In genomic region chr8:120143911-120144651, GRCm38 (mm10) we compare ENCODE assay signal across 9 mouse cellular contexts. TPM values are rescaled to one million over a fixed set of nuclear protein-coding genes. Genes with fewer than 3 reads are reported as not detected.
DNase-seq lines count a peak whose midpoint lies in the region; ATAC-seq and TF ChIP-seq lines count a peak whose summit lies in the region.
"Had no signal": no experiment of that assay in that cellular context is flagged by ENCODE, and none has a peak within 500 bp of the region (broad histone marks: within the 10 kb centered on the region; RNA-seq: fewer than 3 reads in every experiment).

No protein-coding gene starts in this region.

- no peak for ATAC-seq in heart, embryonic 12.5 days (ENCODE audit: insufficient number of reproducible peaks, low FRiP score)
- ATAC-seq in hindbrain, postnatal 0 days = peak; percentile 58
- peak; percentile 24; the same call in 1 of the 2 replicates for ATAC-seq in neural tube, embryonic 14.5 days (ENCODE audit: low read depth)
- ATAC-seq in CD4-positive, CD25-positive, alpha-beta regulatory T cell, adult 4 months = no peak

- no peak overlapping the region for H3K9ac ChIP-seq in heart, embryonic 12.5 days
- no peak overlapping the region; the same call in 1 of the 2 replicates for H3K9ac ChIP-seq in hindbrain, postnatal 0 days (replicated peaks; ENCODE audit: low read length)
- H3K9ac ChIP-seq in neural tube, embryonic 14.5 days (replicated peaks; ENCODE audit: low read depth, low read length) = no peak overlapping the region

- H3K9me3 ChIP-seq in heart, embryonic 12.5 days (replicated peaks) = no peaks in the 10 kb centered on the region
- H3K9me3 ChIP-seq in hindbrain, postnatal 0 days (ENCODE audit: low read length) = no peaks in the 10 kb centered on the region
- H3K9me3 ChIP-seq in neural tube, embryonic 14.5 days (ENCODE audit: control insufficient read depth, low read length) = no peaks in the 10 kb centered on the region

- peaks cover 47% of the 10 kb centered on the region for H3K4me1 ChIP-seq in heart, embryonic 12.5 days (replicated peaks)
- H3K4me1 ChIP-seq in hindbrain, postnatal 0 days (ENCODE audit: insufficient read depth, low read length) = peaks cover 18% of the 10 kb centered on the region
- H3K4me1 ChIP-seq in neural tube, embryonic 14.5 days (ENCODE audit: control insufficient read depth, insufficient read depth, low read length) = peaks cover 11% of the 10 kb centered on the region

- 58% methylated on average over 15 of the region's 15 CpGs for WGBS in heart, embryonic 12.5 days
- 39% methylated on average over 15 of the region's 15 CpGs for WGBS in hindbrain, postnatal 0 days
- 55% methylated on average over 15 of the region's 15 CpGs for WGBS in neural tube, embryonic 14.5 days

- H3K4me2 ChIP-seq in heart, embryonic 12.5 days = no peak overlapping the region
- no peak overlapping the region for H3K4me2 ChIP-seq in hindbrain, postnatal 0 days (ENCODE audit: low read depth, low read length)
- no peak overlapping the region for H3K4me2 ChIP-seq in neural tube, embryonic 14.5 days (ENCODE audit: low read depth, low read length)

- no peak for TF ChIP-seq CTCF in hindbrain, postnatal 0 days (IDR thresholded peaks at IDR 0.05; ENCODE audit: low read depth)

- peak; percentile 41 to 46 for DNase-seq in heart, postnatal 10 days
- peak; percentile 57 for DNase-seq in cerebellum, adult 8-10 months
- DNase-seq in hindbrain, postnatal 0 days (ENCODE audit: low spot score) = peak; percentile 48
- no peak for DNase-seq in spleen, postnatal 14 days (ENCODE audit: low spot score in 2 of 2)
- no peak for DNase-seq in yolk sac, embryonic 10.5 days (ENCODE audit: low spot score)

- H3K36me3 ChIP-seq in heart, embryonic 12.5 days = peaks cover 10% of the 10 kb centered on the region
- no peaks in the 10 kb centered on the region for H3K36me3 ChIP-seq in hindbrain, postnatal 0 days (ENCODE audit: insufficient read depth, low read length)
- H3K36me3 ChIP-seq in neural tube, embryonic 14.5 days (ENCODE audit: control insufficient read depth, insufficient read depth, low read length) = no peaks in the 10 kb centered on the region

- no peak overlapping the region for H3K27ac ChIP-seq in heart, embryonic 12.5 days (ENCODE audit: poor library complexity, severe bottlenecking)
- H3K27ac ChIP-seq in hindbrain, postnatal 0 days = peak overlapping the region; percentile 75
- no peak overlapping the region for H3K27ac ChIP-seq in neural tube, embryonic 14.5 days (ENCODE audit: low read depth, low read length)

- H3K4me3 ChIP-seq in heart, embryonic 12.5 days = no peak overlapping the region
- H3K4me3 ChIP-seq in hindbrain, postnatal 0 days (ENCODE audit: low read length) = no peak overlapping the region
- H3K4me3 ChIP-seq in neural tube, embryonic 14.5 days (ENCODE audit: low read depth, low read length) = no peak overlapping the region

- intact Hi-C loops in heart, postnatal 10 days (cut with DNase I) = no loop called here

- no peaks in the 10 kb centered on the region for H3K27me3 ChIP-seq in heart, embryonic 12.5 days (replicated peaks)
- H3K27me3 ChIP-seq in hindbrain, postnatal 0 days (ENCODE audit: insufficient read depth, low read length) = no peaks in the 10 kb centered on the region
- H3K27me3 ChIP-seq in neural tube, embryonic 14.5 days (ENCODE audit: control insufficient read depth, insufficient read depth, low read length) = no peaks in the 10 kb centered on the region

RNA-seq across cellular contexts. Expression of gene 6430548M08Rik, which starts 30.1 kb away (rescaled TPM):
- total RNA-seq in heart, postnatal 10 days (2021) = 10 to 100 TPM; 18.7 to 20.1 TPM
- polyA plus RNA-seq in heart, embryonic 12.5 days (2016; fragmentation: Nextera tagmentation; extraction: Ambion mirVana) = 13.8 and 14.4 TPM in 2 replicates
- total RNA-seq in hindbrain, postnatal 0 days (2014; rRNA removed) = 66.1 and 75.6 TPM in 2 replicates
- polyA plus RNA-seq in hindbrain, postnatal 0 days (2015; fragmentation: Nextera tagmentation; extraction: Ambion mirVana) = 33.9 and 35.6 TPM in 2 replicates
- 35.3 and 36.9 TPM in 2 replicates for polyA plus RNA-seq in neural tube, embryonic 14.5 days (2014; fragmentation: Nextera tagmentation; extraction: Ambion mirVana)
- polyA plus RNA-seq in CD4-positive, CD25-positive, alpha-beta regulatory T cell, adult 4 months (2017; shearing (Covaris generic)) = under 1 TPM in 1 of 2 experiments, not detected in 1; 0.20 TPM

RNA-seq across cellular contexts. Expression of gene Fam92b, which starts 33.2 kb away (rescaled TPM):
- not detected for total RNA-seq in heart, postnatal 10 days (2021)
- not detected in 2 replicates for polyA plus RNA-seq in heart, embryonic 12.5 days (2016; fragmentation: Nextera tagmentation; extraction: Ambion mirVana)
- total RNA-seq in hindbrain, postnatal 0 days (2014; rRNA removed) = 1.2 and 3.3 TPM in 2 replicates
- 1.6 and 2.0 TPM in 2 replicates for polyA plus RNA-seq in hindbrain, postnatal 0 days (2015; fragmentation: Nextera tagmentation; extraction: Ambion mirVana)
- polyA plus RNA-seq in neural tube, embryonic 14.5 days (2014; fragmentation: Nextera tagmentation; extraction: Ambion mirVana) = 1.7 TPM in 2 replicates
- polyA plus RNA-seq in CD4-positive, CD25-positive, alpha-beta regulatory T cell, adult 4 months (2017; shearing (Covaris generic)) = not detected
- total RNA-seq: common myeloid progenitor, adult 5-6 weeks had no signal

RNA-seq across cellular contexts. Expression of gene Zdhhc7, which starts 42.8 kb away (rescaled TPM):
- 10 to 100 TPM; 38.0 to 43.6 TPM for total RNA-seq in heart, postnatal 10 days (2021)
- 33.9 and 34.9 TPM in 2 replicates for polyA plus RNA-seq in heart, embryonic 12.5 days (2016; fragmentation: Nextera tagmentation; extraction: Ambion mirVana)
- 37.7 and 46.2 TPM in 2 replicates for total RNA-seq in hindbrain, postnatal 0 days (2014; rRNA removed)
- polyA plus RNA-seq in hindbrain, postnatal 0 days (2015; fragmentation: Nextera tagmentation; extraction: Ambion mirVana) = 25.3 and 26.6 TPM in 2 replicates
- 21.3 and 26.2 TPM in 2 replicates for polyA plus RNA-seq in neural tube, embryonic 14.5 days (2014; fragmentation: Nextera tagmentation; extraction: Ambion mirVana)
- 1 to 10 TPM; 4.9 to 5.4 TPM for polyA plus RNA-seq in CD4-positive, CD25-positive, alpha-beta regulatory T cell, adult 4 months (2017; shearing (Covaris generic))

Comparison
In these comparisons a context has a peak if more than half of its experiments do, and no peak if none do; other contexts are left out.
1. DNase-seq: peak in heart, postnatal 10 days (2 of 2), cerebellum, adult 8-10 months (single experiment) and hindbrain, postnatal 0 days (single experiment); none in spleen, postnatal 14 days (0 of 2) and yolk sac, embryonic 10.5 days (single experiment).
2. ATAC-seq: peak in hindbrain, postnatal 0 days (single experiment) and neural tube, embryonic 14.5 days (single experiment); none in heart, embryonic 12.5 days (single experiment) and CD4-positive, CD25-positive, alpha-beta regulatory T cell, adult 4 months (single experiment).
3. RNA of gene 6430548M08Rik, which starts 30.1 kb away (polyA plus RNA-seq): 35.3 to 36.9 TPM in neural tube, embryonic 14.5 days, 33.9 to 35.6 TPM in hindbrain, postnatal 0 days and 13.8 to 14.4 TPM in heart, embryonic 12.5 days; 0.20 TPM in CD4-positive, CD25-positive, alpha-beta regulatory T cell, adult 4 months; every median in the first group is over 10 times any median in the second.